Mouse (Mus musculus) midbrain, embryonic 14.5 days (tissue): ENCODE measurements at regions not wholly inside any gene's neighbourhood (a gene's known extent, or its start where the extent isn't known, plus 50 kb on each side); places are given as distances from the start of the nearest gene placed in this dataset.

Experiments
- ATAC-seq: fragments of 200-750 bp; cut with Nextera tagmentation; 2 replicates; pipeline ENCODE4 v1.8.0; 2017; ENCODE audit warnings: moderate number of reproducible peaks, moderate library complexity; ENCODE audit not compliant: low FRiP score, low TSS enrichment
- DNase-seq: peaks from one replicate; pipeline ENCODE4 v3.0.0-alpha.2; 2015
- H3K27ac ChIP-seq: fragments of 300-500 bp; sonication (generic); replicated peaks from 2 replicates; pipeline ENCODE4 v1.5.1; 2014; ENCODE audit warnings: mild to moderate bottlenecking, low read depth, low read length, moderate library complexity
- H3K27me3 ChIP-seq: fragments of 300-500 bp; sonication (generic); 2 replicates; pipeline ENCODE4 v1.6.1; 2014; ENCODE audit warnings: low read length, control low read depth, mixed read lengths; ENCODE audit not compliant: control insufficient read depth, insufficient read depth
- H3K36me3 ChIP-seq: fragments of 300-500 bp; sonication (generic); 2 replicates; pipeline ENCODE4 v1.6.1; 2014; ENCODE audit warnings: low read length, control low read depth; ENCODE audit not compliant: control insufficient read depth, insufficient read depth
- H3K4me1 ChIP-seq: fragments of 300-500 bp; sonication (generic); 2 replicates; pipeline ENCODE4 v1.6.1; 2014; ENCODE audit warnings: mild to moderate bottlenecking, antibody characterized with exemption, low read length, control low read depth; ENCODE audit not compliant: control insufficient read depth, insufficient read depth
- H3K4me2 ChIP-seq: fragments of 300-500 bp; sonication (generic); 2 replicates; pipeline ENCODE4 v1.6.1; 2014; ENCODE audit warnings: mild to moderate bottlenecking, low read length, moderate library complexity
- H3K4me3 ChIP-seq: fragments of 300-500 bp; sonication (generic); replicated peaks from 2 replicates; pipeline ENCODE4 v1.5.1; 2014; ENCODE audit warnings: low read depth, low read length
- H3K9ac ChIP-seq: fragments of 300-500 bp; sonication (generic); replicated peaks from 2 replicates; pipeline ENCODE4 v1.6.1; 2014; ENCODE audit warnings: mild to moderate bottlenecking, low read length, moderate library complexity
- H3K9me3 ChIP-seq: fragments of 300-500 bp; sonication (generic); 2 replicates; pipeline ENCODE4 v1.6.1; 2016; ENCODE audit warnings: low read length, control low read depth, mixed read lengths; ENCODE audit not compliant: control insufficient read depth
- WGBS: fragments of 180-500 bp; shearing (Covaris S2); extraction: QIAGEN DNeasy Blood & Tissue Kit; methylation state at CpG from one replicate; pipeline ENCODE4 v1.1.7; 2014; 5-methylcytosine and 5-hydroxymethylcytosine counted together

GRCm38 (mm10) chr4:93451357-93451756, 116.0 kb upstream of the Tusc1 start:
- Histone ChIP-seq H3K9ac (no peak overlapping the region), H3K36me3 (no peaks in the 10 kb centered on the region), H3K4me1 (no peaks in the 10 kb centered on the region), H3K4me3 (no peak overlapping the region), H3K27ac (no peak overlapping the region), H3K4me2 (no peak overlapping the region), H3K27me3 (no peaks in the 10 kb centered on the region), H3K9me3 (no peaks in the 10 kb centered on the region)
- ATAC-seq, result no peak
- 50% methylated on average over 3 of the region's 3 CpGs for WGBS
- DNase-seq, result peak; percentile 18

- Histone ChIP-seq H3K9ac (no peak overlapping the region), H3K36me3 (no peaks in the 10 kb centered on the region), H3K4me3 (no peak overlapping the region), H3K27me3 (no peaks in the 10 kb centered on the region), H3K27ac (no peak overlapping the region), H3K4me1 (no peaks in the 10 kb centered on the region), H3K4me2 (no peak overlapping the region), H3K9me3 (no peaks in the 10 kb centered on the region)
- ATAC-seq (no peak), DNase-seq (peak; percentile 35)
- 89% methylated on average over 1 of the region's 1 CpGs for WGBS
Observed at GRCm38 (mm10) chr4:93450831-93451230, 115.5 kb upstream of the Tusc1 start.

GRCm38 (mm10) chr4:93444666-93445065, 109.4 kb upstream of the Tusc1 start:
- DNase-seq (no peak), ATAC-seq (no peak)
- Histone ChIP-seq H3K4me3 (no peak overlapping the region), H3K36me3 (no peaks in the 10 kb centered on the region), H3K27ac (no peak overlapping the region), H3K9ac (no peak overlapping the region), H3K4me1 (no peaks in the 10 kb centered on the region), H3K9me3 (no peaks in the 10 kb centered on the region), H3K4me2 (no peak overlapping the region), H3K27me3 (no peaks in the 10 kb centered on the region)

- Histone ChIP-seq H3K9me3 (no peaks in the 10 kb centered on the region), H3K4me1 (no peaks in the 10 kb centered on the region), H3K9ac (no peak overlapping the region), H3K4me3 (no peak overlapping the region), H3K4me2 (no peak overlapping the region), H3K27ac (no peak overlapping the region), H3K27me3 (no peaks in the 10 kb centered on the region), H3K36me3 (no peaks in the 10 kb centered on the region)
- no peak for DNase-seq
- ATAC-seq, result no peak
- 65% methylated on average over 3 of the region's 3 CpGs for WGBS
Observed at GRCm38 (mm10) chr4:93438587-93439336, 103.5 kb upstream of the Tusc1 start.

GRCm38 (mm10) chr4:93437386-93438130, 102.2 kb upstream of the Tusc1 start:
- DNase-seq (no peak), ATAC-seq (no peak)
- Histone ChIP-seq H3K4me3 (no peak overlapping the region), H3K9ac (no peak overlapping the region), H3K27ac (no peak overlapping the region), H3K36me3 (no peaks in the 10 kb centered on the region), H3K9me3 (no peaks in the 10 kb centered on the region), H3K4me2 (no peak overlapping the region), H3K27me3 (no peaks in the 10 kb centered on the region), H3K4me1 (no peaks in the 10 kb centered on the region)
- 22% methylated on average over 3 of the region's 3 CpGs for WGBS

- H3K4me1 ChIP-seq, result no peaks in the 10 kb centered on the region
- ATAC-seq (no peak), DNase-seq (no peak)
- no peaks in the 10 kb centered on the region for H3K27me3 ChIP-seq
- no peak overlapping the region for H3K4me3 ChIP-seq
- H3K9ac ChIP-seq, result no peak overlapping the region
- H3K27ac ChIP-seq, result no peak overlapping the region
- no peaks in the 10 kb centered on the region for H3K36me3 ChIP-seq
- H3K9me3 ChIP-seq, result no peaks in the 10 kb centered on the region
- no peak overlapping the region for H3K4me2 ChIP-seq
Observed at GRCm38 (mm10) chr4:93412695-93413094, 77.4 kb upstream of the Tusc1 start.

GRCm38 (mm10) chr4:93406876-93407275, 71.6 kb upstream of the Tusc1 start:
- no peak overlapping the region for H3K27ac ChIP-seq
- 42% methylated on average over 2 of the region's 2 CpGs for WGBS
- H3K4me1 ChIP-seq, result no peaks in the 10 kb centered on the region
- DNase-seq, result no peak
- no peak for ATAC-seq
- no peaks in the 10 kb centered on the region for H3K9me3 ChIP-seq
- no peak overlapping the region for H3K9ac ChIP-seq
- no peak overlapping the region for H3K4me2 ChIP-seq
- H3K36me3 ChIP-seq, result no peaks in the 10 kb centered on the region
- H3K27me3 ChIP-seq, result no peaks in the 10 kb centered on the region
- H3K4me3 ChIP-seq, result no peak overlapping the region

GRCm38 (mm10) chr4:93400579-93400978, 65.3 kb upstream of the Tusc1 start:
- H3K4me3 ChIP-seq, result no peak overlapping the region
- no peak overlapping the region for H3K4me2 ChIP-seq
- H3K9ac ChIP-seq, result no peak overlapping the region
- no peaks in the 10 kb centered on the region for H3K36me3 ChIP-seq
- no peaks in the 10 kb centered on the region for H3K9me3 ChIP-seq
- no peak overlapping the region for H3K27ac ChIP-seq
- DNase-seq, result no peak
- H3K4me1 ChIP-seq, result no peaks in the 10 kb centered on the region
- ATAC-seq, result no peak
- H3K27me3 ChIP-seq, result no peaks in the 10 kb centered on the region
